Mouse (Mus musculus) G1E-ER4 (cell line): ENCODE results near the gene Col23a1. TPM values are rescaled to one million over a fixed set of nuclear protein-coding genes. Genes with fewer than 3 reads are reported as not detected.

Source experiments
- GATA1 ChIP-seq: IDR thresholded peaks from one replicate; pipeline ENCODE4 v1.8.0; 2012; ENCODE audit warnings: low read length, inconsistent platforms
- polyA plus RNA-seq: library from polyadenylated mRNA; stranded (reverse); fragments of >175 nt; gene quantifications from 2 replicates; pipeline ENCODE4 v1.2.3, GENCODE M21; 2012

Col23a1 gene
- polyA plus RNA-seq, 1 experiment = not detected

- no peak for TF ChIP-seq GATA1
Measured at GRCm38 (mm10) chr11:51398084-51398483, 108.4 kb downstream of the Col23a1 start.

GRCm38 (mm10) chr11:51400356-51400755 lies 110.6 kb downstream of the Col23a1 start:
- no peak for TF ChIP-seq GATA1

- no peak for TF ChIP-seq GATA1
Measured at GRCm38 (mm10) chr11:51401481-51402128, 111.9 kb downstream of the Col23a1 start.

- TF ChIP-seq GATA1 = no peak
Measured at GRCm38 (mm10) chr11:51403886-51404285, 114.2 kb downstream of the Col23a1 start.

- no peak for TF ChIP-seq GATA1
Measured at GRCm38 (mm10) chr11:51404865-51405440, 115.2 kb downstream of the Col23a1 start.

- no peak for TF ChIP-seq GATA1
Measured at GRCm38 (mm10) chr11:51406531-51406930, 116.8 kb downstream of the Col23a1 start.

- TF ChIP-seq GATA1 = no peak
Measured at GRCm38 (mm10) chr11:51407351-51407750, 117.6 kb downstream of the Col23a1 start.

GRCm38 (mm10) chr11:51410771-51411170 lies 121.1 kb downstream of the Col23a1 start:
- no peak for TF ChIP-seq GATA1

GRCm38 (mm10) chr11:51414520-51414919 lies 124.8 kb downstream of the Col23a1 start:
- no peak for TF ChIP-seq GATA1

GRCm38 (mm10) chr11:51415049-51415688 lies 125.4 kb downstream of the Col23a1 start:
- TF ChIP-seq GATA1 = no peak

- no peak for TF ChIP-seq GATA1
Measured at GRCm38 (mm10) chr11:51418807-51419206, 129.1 kb downstream of the Col23a1 start.

GRCm38 (mm10) chr11:51421878-51422277 lies 132.2 kb downstream of the Col23a1 start:
- no peak for TF ChIP-seq GATA1

- TF ChIP-seq GATA1 = no peak
Measured at GRCm38 (mm10) chr11:51422713-51423112, 133.0 kb downstream of the Col23a1 start.

- TF ChIP-seq GATA1 = no peak
Measured at GRCm38 (mm10) chr11:51426155-51426554, 136.4 kb downstream of the Col23a1 start.

- TF ChIP-seq GATA1 = no peak
Measured at GRCm38 (mm10) chr11:51429428-51430179, 139.9 kb downstream of the Col23a1 start.

GRCm38 (mm10) chr11:51430180-51430578 lies 140.5 kb downstream of the Col23a1 start:
- TF ChIP-seq GATA1 = no peak
